Mouse (Mus musculus): ENCODE results near the gene Hsp90ab1. TPM values are rescaled to one million over a fixed set of nuclear protein-coding genes. Genes with fewer than 3 reads are reported as not detected.
A peak's percentile ranks its signal among the peaks of the same experiment; 100 is the strongest.

The Hsp90ab1 gene
- polyA plus RNA-seq (2011; ENCODE audit: insufficient read length, low read depth, missing spikeins) = 1,481 and 1,562 TPM in 2 replicates

- peaks cover 11% of the 10 kb centered on the region; the same call in 1 of the 2 replicates for H3K4me1 ChIP-seq (ENCODE audit: control insufficient read depth, insufficient read depth, low read length)
- H3K4me3 ChIP-seq (ENCODE audit: insufficient read depth, low read length) = peak within 1 kb of the TSS; percentile 93
- TF ChIP-seq POLR2A (IDR thresholded peaks at IDR 0.05; ENCODE audit: low read depth, low read length) (peak; percentile 99), CTCF (IDR thresholded peaks at IDR 0.05; ENCODE audit: borderline replicate concordance, insufficient read depth, low read length) (no peak)
- H3K27ac ChIP-seq (ENCODE audit: insufficient read depth, low read length) = peak within 1 kb of the TSS; percentile 96
Observed at GRCm38 (mm10) chr17:45573087-45573779, at the start of gene Hsp90ab1. TSS of gene Hsp90ab1 (minus strand) at chr17:45573271.

GRCm38 (mm10) chr17:45619386-45620256 lies 46.5 kb upstream of the Hsp90ab1 start:
- Histone ChIP-seq H3K4me1 (ENCODE audit: control insufficient read depth, insufficient read depth, low read length) (peaks cover 7% of the 10 kb centered on the region; the same call in 1 of the 2 replicates), H3K27ac (ENCODE audit: insufficient read depth, low read length) (no peak overlapping the region), H3K4me3 (ENCODE audit: insufficient read depth, low read length) (no peak overlapping the region)
- TF ChIP-seq CTCF (IDR thresholded peaks at IDR 0.05; ENCODE audit: borderline replicate concordance, insufficient read depth, low read length) (no peak), POLR2A (IDR thresholded peaks at IDR 0.05; ENCODE audit: low read depth, low read length) (no peak)

DNA sequence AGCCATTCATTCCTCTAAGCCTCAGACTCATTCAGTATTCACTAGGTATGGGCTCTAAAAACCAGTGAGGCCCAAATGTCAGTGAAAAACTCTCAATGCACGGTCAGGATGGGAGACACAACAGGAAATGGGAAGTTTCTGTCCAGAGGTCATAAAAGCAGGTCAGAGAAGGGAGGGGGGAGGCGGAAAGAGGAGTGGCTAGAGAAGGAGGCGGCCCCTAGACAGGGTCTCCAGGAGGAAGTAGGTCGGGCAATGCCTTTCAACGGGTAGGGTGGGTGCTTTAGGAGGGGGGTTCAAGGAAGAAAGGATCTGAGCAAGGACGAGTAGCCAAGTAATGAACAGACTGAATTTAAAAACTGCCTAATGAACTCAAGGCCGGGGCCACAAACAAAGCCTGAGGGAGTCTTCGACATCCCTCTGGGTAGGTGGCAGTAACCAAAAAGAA lies 45.9 kb upstream of the Hsp90ab1 start:
- TF ChIP-seq POLR2A (IDR thresholded peaks at IDR 0.05; ENCODE audit: low read depth, low read length) (no peak), CTCF (IDR thresholded peaks at IDR 0.05; ENCODE audit: borderline replicate concordance, insufficient read depth, low read length) (no peak)
- Histone ChIP-seq H3K27ac (ENCODE audit: insufficient read depth, low read length) (no peak overlapping the region), H3K4me1 (ENCODE audit: control insufficient read depth, insufficient read depth, low read length) (peaks cover 7% of the 10 kb centered on the region; the same call in 1 of the 2 replicates), H3K4me3 (ENCODE audit: insufficient read depth, low read length) (no peak overlapping the region)

- Histone ChIP-seq H3K4me1 (ENCODE audit: control insufficient read depth, insufficient read depth, low read length) (peaks cover 7% of the 10 kb centered on the region; the same call in 1 of the 2 replicates), H3K27ac (ENCODE audit: insufficient read depth, low read length) (no peak overlapping the region), H3K4me3 (ENCODE audit: insufficient read depth, low read length) (no peak overlapping the region)
- no peak for TF ChIP-seq CTCF (IDR thresholded peaks at IDR 0.05; ENCODE audit: borderline replicate concordance, insufficient read depth, low read length)
- TF ChIP-seq POLR2A (IDR thresholded peaks at IDR 0.05; ENCODE audit: low read depth, low read length) = no peak
Observed at GRCm38 (mm10) chr17:45617655-45618054, 44.6 kb upstream of the Hsp90ab1 start.

DNA sequence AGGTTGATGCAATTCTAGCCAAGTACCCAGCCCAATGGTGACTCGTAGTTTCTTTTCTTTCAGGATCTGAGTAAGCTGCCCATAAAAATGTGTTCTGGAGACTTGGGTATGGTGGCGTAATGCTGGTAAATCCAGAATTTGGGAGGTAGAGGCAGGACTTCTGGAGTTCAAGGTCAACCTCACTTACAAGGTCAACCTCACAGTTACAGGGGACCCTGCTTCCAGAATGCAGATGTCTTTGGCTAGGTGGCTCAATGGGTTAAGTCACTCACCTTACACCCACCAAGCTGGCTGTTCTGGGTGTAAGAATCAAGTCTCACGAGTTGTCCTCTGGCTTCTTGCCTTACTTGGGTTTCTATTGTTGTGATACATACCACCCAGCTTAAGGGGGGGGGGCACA lies 43.6 kb upstream of the Hsp90ab1 start:
- Histone ChIP-seq H3K4me3 (ENCODE audit: insufficient read depth, low read length) (no peak overlapping the region), H3K27ac (ENCODE audit: insufficient read depth, low read length) (peak overlapping the region; percentile 65), H3K4me1 (ENCODE audit: control insufficient read depth, insufficient read depth, low read length) (peaks cover 7% of the 10 kb centered on the region; the same call in 1 of the 2 replicates)
- TF ChIP-seq POLR2A (IDR thresholded peaks at IDR 0.05; ENCODE audit: low read depth, low read length) (no peak), CTCF (IDR thresholded peaks at IDR 0.05; ENCODE audit: borderline replicate concordance, insufficient read depth, low read length) (no peak)

- H3K4me1 ChIP-seq (ENCODE audit: control insufficient read depth, insufficient read depth, low read length) = peaks cover 7% of the 10 kb centered on the region; the same call in 1 of the 2 replicates
- TF ChIP-seq POLR2A (IDR thresholded peaks at IDR 0.05; ENCODE audit: low read depth, low read length) = no peak
- no peak for TF ChIP-seq CTCF (IDR thresholded peaks at IDR 0.05; ENCODE audit: borderline replicate concordance, insufficient read depth, low read length)
- no peak overlapping the region for H3K4me3 ChIP-seq (ENCODE audit: insufficient read depth, low read length)
- H3K27ac ChIP-seq (ENCODE audit: insufficient read depth, low read length) = peak overlapping the region; percentile 65
Observed at GRCm38 (mm10) chr17:45616046-45616650, 43.1 kb upstream of the Hsp90ab1 start.

- TF ChIP-seq CTCF (IDR thresholded peaks at IDR 0.05; ENCODE audit: borderline replicate concordance, insufficient read depth, low read length) = no peak
- no peak for TF ChIP-seq POLR2A (IDR thresholded peaks at IDR 0.05; ENCODE audit: low read depth, low read length)
- H3K4me1 ChIP-seq (ENCODE audit: control insufficient read depth, insufficient read depth, low read length) = no peaks in the 10 kb centered on the region
- H3K27ac ChIP-seq (ENCODE audit: insufficient read depth, low read length) = no peak overlapping the region
- no peak overlapping the region for H3K4me3 ChIP-seq (ENCODE audit: insufficient read depth, low read length)
Observed at GRCm38 (mm10) chr17:45612921-45613320, 39.9 kb upstream of the Hsp90ab1 start.

DNA sequence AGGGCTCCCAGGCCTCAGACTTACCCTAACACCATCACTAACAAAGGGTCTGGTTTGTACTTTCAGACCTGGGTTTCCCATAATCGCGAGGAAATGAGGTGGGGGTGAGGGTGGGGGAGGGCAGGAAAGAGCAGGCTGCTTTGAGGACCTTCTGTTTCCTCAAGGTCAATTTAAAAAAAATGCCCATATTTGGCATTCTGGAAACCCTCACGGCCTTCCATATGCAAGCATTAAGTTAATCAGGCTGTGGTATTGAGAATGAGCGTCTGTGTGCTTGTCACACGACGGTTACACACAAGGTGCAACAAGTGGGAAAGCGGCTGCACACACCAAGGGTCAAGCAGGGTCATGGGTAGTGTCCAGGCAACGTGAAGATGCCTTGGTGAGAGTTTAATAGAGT lies 38.9 kb upstream of the Hsp90ab1 start:
- TF ChIP-seq POLR2A (IDR thresholded peaks at IDR 0.05; ENCODE audit: low read depth, low read length) (no peak), CTCF (IDR thresholded peaks at IDR 0.05; ENCODE audit: borderline replicate concordance, insufficient read depth, low read length) (no peak)
- no peaks in the 10 kb centered on the region for H3K4me1 ChIP-seq (ENCODE audit: control insufficient read depth, insufficient read depth, low read length)
- H3K27ac ChIP-seq (ENCODE audit: insufficient read depth, low read length) = no peak overlapping the region
- no peak overlapping the region for H3K4me3 ChIP-seq (ENCODE audit: insufficient read depth, low read length)

- H3K27ac ChIP-seq (ENCODE audit: insufficient read depth, low read length) = no peak overlapping the region
- no peak overlapping the region for H3K4me3 ChIP-seq (ENCODE audit: insufficient read depth, low read length)
- no peaks in the 10 kb centered on the region for H3K4me1 ChIP-seq (ENCODE audit: control insufficient read depth, insufficient read depth, low read length)
- TF ChIP-seq CTCF (IDR thresholded peaks at IDR 0.05; ENCODE audit: borderline replicate concordance, insufficient read depth, low read length) = no peak
- no peak for TF ChIP-seq POLR2A (IDR thresholded peaks at IDR 0.05; ENCODE audit: low read depth, low read length)
Observed at GRCm38 (mm10) chr17:45610144-45610866, 37.2 kb upstream of the Hsp90ab1 start.
